Mouse (Mus musculus): ENCODE data around the gene Grid1.

The Grid1 gene

DNA sequence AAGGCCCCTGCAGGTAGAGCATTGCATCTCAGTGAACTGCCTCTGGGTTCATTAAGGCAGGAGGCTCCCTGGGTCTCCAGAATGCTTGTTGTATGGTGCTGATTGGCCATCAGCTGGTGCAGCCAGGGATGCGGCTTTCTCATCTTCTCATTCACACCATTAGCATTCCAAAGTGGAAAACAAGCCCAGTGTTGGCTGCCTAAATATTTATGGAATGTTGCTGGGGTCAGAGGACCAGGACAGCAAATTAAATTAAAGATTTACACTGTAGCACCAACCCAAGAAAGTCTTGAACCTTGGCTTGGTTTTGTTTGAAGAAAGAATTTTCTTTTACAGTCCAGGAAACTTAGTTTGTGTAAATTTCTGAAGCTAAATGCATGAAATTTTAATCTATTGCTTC is 97.2 kb downstream of the Grid1 start:
- no peak for DNase-seq (ENCODE audit: low spot score)

DNA sequence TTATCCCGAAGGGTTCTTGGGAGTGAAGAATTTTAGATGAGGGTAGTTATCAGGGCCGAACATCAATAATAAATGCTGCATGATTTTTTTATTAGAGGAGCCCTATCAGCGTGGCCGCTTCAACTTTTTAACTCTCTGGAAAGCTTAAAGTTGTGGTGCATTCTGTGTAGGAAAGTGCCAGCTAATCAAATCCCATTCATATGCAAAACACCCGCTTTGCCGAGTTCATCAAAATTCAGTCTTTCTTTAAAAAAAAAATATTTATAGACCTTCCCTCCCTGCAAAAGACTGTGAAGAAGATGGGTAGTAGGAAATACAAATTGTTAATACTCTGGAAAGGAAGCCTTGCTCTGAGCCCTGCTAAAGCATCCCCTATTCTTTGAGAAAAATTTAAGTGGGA is 99.3 kb downstream of the Grid1 start:
- no peak for DNase-seq (ENCODE audit: low spot score)

DNA sequence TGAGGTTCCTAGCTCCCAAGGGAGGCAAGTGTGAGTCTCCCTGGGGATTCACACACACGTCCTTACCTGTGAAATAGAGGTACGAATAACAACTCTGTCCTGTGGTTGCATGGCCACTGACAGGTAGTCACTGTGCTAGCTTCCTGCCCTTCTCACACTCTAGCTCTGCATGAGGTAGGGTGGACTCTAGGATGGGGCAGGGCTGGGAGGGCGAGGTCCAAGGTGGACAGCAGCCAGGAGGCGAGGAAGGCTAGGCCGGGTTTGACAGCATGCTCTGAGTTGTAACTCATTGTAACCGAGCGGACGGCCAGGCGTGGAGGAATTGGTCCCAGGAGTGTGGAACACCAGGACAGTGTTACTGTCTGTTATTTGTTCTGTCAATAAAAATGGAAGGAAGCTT is 101.4 kb downstream of the Grid1 start:
- DNase-seq (ENCODE audit: low spot score): no peak

DNA sequence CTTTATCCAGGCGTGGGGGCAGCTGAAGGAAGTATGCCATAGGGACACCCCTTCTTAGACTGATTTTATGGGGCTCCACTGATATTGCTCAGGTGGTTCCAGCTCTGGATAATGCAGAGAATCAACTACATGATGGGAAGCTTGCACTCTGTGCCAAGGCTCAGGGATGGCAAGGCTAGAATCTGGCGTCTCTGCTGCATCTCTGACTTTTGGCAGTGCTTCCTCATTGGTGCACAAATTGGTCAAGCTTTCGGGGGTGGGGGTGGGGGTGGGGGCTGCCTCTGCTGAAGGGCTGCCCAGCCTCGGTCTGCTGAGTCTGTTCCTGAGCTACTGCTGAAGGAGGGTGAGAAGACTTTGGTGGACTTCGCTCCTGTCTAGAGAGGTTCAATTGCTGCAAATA is 105.1 kb downstream of the Grid1 start:
- DNase-seq (ENCODE audit: low spot score): no peak

DNA sequence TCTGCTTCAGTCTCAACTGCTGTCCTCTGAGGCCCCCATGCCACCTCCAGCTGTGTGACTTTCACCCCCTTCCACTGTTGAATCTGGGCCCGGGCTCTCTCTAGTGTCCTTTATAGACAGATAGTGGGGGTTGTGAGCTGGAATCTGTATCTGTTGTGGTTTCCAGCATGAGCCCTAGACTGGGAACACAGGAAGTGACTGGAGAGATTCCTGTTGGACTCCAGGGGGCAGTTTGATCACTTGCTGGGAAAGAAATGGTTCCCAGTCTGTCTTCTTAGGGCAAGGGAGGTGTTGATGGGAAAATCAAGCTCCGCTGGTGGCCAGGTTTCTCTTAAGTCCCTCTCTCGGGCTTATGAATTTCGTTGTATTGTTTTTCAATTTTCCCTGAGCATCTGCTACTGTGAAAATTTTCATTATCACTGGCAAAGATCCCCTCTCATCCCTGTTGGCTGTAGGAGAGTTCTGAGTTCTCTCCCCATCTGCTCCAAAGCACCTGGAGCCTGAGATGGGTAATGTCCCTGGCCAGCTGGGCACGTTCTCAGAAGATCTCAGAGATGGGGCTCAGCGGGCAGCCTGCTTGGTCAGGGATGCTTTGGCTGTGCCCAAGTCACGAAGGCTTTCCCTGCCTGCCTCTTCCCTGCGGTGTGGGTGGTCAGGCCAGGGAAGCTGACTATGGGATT is 110.3 kb downstream of the Grid1 start:
- no peak for DNase-seq (ENCODE audit: low spot score)

DNA sequence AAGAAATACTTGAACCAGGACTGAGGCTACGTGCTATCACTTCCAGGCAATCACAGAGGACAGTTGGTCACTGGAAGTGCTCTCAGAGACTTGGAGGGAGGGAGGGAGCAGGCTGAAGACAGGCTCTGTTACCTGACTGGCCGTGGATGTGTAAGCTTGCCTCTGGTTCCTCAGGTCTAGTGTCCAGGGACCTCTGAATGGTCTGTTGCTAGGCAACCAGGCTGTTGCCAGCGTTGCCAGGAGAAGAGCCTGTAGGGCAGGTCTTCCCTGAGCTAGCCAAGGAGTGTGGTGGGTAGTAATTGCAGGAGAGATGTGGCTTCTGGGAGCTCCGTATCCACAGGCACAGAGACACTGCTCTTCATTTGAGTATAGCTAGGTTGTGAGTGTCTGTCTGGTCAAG is 113.3 kb downstream of the Grid1 start:
- DNase-seq (ENCODE audit: low spot score): no peak

DNA sequence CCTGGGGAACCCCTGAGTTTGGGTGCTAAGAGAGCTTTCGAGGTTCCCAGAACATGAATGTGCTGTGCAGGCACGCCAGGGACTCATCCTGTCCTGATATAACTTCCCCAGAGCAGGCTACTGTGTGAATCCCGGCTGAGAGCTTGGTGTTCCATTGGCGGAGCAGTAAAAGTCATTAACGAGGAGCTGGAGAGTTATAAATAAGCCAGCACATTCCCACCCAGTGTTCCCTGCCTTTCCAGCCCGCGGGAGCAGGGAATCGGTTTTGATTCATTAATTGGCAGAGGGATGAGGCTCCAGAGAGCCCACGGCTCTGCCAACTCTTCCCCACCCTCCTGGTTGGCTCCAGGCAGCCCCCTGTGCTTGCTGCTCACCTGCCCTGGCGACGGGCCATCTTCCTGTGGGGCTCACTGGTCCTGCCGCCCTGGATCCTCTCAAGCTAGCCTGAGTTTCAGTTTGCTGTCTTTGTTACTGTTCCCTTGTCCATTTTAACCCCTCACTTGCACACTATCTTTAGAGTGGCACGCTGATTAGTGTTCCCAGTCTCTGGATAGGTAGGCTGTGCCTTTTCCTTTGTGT is 116.4 kb downstream of the Grid1 start:
- no peak for DNase-seq (ENCODE audit: low spot score)

DNA sequence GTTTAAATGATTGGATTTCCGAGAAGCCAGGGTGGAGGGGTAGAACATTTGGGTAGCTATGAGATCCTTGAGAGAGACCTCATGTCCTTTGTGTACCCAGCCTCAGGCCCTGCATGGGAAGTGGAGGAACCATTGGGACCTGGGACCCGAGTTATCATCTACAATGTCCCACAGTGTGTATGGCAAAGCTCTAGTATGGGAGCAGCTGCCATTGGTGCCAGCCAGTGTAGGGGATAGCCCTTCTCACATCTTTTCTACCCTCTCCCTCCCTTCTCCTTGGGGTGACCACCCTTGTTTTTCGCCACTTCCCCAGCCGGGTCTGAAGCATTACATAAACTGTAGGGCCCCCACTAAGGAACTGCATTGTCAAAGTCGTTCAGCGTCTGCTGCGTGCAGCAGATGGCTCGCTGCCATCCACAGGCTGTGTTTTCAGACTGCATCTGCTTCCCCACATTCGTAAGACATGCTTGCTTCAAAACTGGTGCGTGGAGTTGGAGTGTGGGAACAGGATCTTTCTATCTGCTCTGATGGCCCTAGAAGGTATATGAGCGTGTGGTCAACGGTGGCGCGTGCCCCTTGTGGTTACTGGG is 124.6 kb downstream of the Grid1 start:
- DNase-seq (ENCODE audit: low spot score): no peak

DNA sequence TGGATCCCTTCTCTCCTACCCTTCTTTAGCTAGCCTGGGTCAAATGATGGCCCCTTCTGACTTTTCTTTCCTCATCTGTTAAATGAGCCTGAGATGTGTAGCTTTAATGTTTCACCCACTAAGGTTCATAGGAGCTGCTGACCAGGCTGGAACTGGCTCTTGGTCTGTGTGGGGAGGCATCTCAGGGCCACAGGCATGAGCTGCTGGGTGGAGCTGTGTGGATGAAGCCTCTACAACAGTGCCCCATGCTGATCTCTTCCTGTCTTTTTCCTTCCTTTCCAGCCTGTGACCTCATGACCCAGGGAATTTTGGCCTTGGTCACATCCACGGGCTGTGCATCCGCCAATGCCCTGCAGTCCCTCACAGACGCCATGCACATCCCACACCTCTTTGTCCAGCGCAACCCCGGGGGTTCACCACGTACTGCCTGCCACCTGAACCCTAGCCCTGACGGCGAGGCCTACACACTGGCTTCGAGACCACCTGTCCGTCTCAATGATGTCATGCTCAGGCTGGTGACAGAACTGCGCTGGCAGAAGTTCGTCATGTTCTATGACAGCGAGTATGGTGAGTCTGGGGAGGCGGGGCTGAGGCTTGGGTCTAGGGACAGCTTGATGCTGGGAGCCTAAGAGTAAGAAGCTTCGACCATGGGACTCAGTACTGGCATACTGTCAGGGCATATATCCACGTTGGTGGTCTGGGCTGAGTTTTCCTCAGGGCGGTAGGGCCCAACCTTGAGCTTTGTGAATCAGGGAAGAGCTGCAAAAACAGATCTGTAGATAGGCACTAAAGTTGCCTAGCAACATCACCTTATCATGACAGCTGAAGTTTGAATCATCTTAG is 125.8 kb downstream of the Grid1 start:
- no peak for DNase-seq (ENCODE audit: low spot score)

DNA sequence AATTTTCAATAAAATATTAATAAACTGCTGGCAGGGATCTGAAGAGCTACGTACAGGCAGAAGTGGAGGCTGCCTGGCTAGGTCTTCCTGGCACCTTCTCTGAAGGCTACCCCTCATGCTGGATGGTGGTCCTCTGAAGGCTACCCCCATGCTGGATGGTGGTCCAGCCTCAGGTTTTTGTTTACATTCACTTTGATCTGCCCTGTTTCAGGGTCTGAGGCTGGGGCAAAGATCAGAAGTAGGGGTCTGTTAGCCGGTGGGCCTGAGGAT is 126.3 kb downstream of the Grid1 start:
- no peak for DNase-seq (ENCODE audit: low spot score)

DNA sequence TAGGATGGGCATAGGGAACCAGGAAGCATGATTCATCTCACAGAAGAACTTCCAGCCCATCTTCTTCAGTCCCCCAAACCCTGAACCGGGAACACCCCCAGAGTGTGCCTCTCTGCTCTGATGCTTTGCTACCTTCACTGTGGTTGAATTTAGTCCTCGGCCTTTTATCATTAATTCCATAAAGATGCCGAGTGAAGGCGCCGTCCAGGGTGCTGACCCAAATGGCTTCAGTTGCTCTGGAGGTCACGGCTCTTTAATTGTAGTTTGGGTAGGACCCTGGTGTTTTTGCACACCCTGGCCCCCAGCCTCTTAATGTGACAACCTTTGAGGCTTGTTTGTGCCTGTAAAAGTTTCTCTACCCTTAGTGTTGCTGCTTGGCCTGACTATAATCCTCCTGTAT is 128.3 kb downstream of the Grid1 start:
- DNase-seq (ENCODE audit: low spot score): no peak

DNA sequence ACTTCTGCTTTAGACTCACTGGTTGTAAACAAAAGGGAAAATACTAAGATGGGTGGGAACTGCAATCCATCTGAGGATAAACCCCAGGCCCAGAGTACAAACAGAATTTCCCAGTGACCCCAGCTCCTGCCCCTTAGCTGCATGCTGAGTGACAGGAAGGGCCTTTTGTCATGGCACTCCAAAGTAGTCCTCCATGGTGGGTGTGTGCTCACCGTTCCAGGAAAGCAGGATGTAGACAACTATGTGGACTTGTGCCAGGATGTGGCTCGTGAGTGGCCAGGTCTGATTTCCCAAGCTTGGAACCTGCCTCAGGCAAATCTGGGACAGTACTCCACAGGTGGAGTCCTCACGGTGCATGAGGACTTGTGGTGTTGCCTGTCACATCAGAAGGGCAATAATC is 132.4 kb downstream of the Grid1 start:
- no peak for DNase-seq (ENCODE audit: low spot score)

DNA sequence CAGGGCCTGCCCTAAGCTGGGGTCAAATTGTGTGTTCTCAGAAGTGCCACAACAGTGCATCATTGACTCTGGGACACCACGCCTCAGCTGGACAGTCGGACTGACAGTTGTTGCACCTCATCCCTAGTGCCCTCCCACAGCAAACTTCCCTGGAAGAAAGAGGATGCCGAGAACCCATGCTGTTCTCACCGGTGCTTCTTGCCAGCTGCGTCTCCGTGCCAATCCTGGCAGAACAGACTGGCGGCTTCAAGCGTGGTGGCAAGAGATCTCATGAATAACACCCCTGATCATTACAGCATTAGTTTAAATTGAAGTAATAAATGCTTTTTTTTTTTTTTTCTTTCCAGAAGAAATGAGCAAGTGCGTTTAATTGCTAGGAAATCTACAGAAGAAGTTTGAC is 133.7 kb downstream of the Grid1 start:
- DNase-seq (ENCODE audit: low spot score): no peak

DNA sequence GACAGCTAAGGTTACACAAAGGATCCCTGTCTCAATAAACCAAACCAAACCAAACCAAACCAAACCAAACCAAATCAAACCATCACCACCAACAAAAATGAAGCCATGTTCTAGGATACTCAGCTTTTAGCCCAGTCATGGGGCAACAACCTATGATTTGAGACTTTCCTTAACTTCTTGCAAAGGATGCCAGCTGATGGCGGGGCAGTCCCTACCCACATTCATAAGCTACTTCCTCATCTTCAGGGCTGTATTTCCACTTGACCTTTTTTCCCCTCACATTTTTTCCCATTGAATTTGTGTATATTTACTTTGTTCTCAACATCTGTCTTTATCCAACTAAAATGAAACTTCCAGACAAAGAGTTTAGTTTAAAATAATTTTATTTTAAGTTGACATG is 135.8 kb downstream of the Grid1 start:
- no peak for DNase-seq (ENCODE audit: low spot score)

DNA sequence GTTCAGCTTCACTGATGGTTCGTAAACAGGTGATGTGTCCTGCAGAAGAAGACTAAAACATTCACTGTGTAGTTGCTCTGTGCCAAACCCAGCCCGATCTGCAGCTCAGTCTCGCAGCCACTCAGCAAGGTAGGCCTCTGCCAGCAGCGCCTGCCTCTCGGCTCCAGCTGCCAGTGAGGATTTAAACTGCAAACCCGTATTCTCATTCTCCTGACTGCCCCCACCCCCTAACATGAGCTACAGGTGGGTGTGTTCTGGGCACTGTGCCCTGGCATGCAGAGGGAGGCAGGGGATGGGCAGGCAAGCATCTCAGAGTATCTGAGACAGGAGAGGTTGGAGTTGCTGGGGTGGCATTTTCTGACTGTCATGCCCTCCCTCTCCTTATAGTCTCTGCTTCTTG is 140.3 kb downstream of the Grid1 start:
- no peak for DNase-seq (ENCODE audit: low spot score)

DNA sequence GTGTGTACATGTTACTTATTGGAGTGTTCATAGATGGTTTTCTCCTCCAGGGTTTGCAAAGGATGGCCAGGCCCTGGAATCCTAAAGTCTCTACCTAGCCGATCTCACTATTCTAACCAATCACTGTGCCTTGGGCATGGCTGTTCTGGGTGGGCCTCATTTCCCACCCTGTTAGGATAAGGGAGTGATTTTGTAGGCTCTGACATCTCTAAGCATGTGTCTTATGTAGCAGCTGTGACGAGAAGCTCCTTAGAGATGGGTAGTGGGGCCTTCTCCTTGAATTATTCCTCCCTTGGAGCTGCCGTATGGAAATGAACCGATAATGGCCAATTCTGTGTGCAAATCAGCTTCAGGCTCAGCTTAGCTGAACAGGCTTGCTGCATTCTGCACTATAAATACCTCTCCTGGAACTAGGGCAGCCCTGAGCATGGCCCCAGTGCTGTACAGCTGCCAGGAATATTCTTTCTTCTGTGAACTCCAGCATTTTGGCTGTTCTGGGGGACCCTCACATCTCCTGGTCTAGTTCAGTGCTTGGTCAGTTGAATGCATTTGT is 143.8 kb downstream of the Grid1 start:
- no peak for DNase-seq (ENCODE audit: low spot score)

DNA sequence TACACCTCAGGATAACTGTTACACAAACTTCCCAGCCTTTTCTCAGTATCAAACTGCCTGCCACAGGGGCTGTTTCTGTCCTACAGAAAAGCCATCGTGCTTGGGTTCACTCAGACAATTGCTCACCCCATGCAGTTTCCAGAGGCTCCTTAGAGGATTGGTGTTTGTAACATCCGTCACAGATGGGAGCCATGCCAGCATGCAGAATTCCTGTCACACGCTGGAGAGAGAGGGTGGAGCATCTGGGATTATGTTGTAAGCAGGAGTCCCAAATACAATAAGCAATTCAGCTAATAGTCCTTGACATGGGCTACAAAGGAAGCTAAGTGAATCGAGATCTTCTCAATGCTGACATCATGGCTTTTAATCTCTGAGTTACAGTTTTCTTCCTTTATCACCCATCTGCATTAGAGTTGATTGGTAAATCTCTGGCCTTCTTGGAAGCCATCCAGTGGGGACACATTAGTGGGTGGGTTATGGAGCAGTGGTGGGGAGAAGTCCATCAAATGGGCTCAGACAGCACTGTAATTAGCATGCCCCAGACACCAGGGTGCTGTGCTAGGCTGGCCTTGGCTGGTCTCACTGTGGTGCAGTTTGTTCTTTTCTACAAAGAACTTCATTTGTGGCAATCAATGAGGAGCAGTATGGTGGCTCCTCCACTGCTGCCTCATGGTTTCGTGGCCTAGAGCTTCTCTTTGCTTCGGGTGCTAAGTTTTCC is 149.4 kb downstream of the Grid1 start:
- peak; percentile 3 for DNase-seq (ENCODE audit: low spot score)

DNA sequence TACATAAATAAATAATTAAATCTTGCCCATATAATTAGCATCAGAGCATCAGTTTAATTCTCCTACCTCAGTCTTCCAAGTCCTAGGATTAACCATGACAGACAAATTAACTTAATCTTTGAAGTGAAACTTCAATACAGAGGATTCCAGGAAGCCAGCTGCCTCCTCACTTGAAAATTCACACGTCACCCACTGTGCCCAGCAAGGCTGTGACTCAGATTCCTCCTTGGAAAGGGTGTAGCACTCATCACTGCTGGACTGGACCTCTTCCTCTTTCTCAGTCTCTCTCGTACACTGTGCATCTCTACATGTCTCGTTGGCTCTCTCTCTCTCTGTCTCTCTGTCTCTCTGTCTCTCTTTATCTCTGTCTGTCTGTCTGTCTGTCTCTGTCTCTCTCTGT is 153.0 kb downstream of the Grid1 start:
- no peak for DNase-seq (ENCODE audit: low spot score)

DNA sequence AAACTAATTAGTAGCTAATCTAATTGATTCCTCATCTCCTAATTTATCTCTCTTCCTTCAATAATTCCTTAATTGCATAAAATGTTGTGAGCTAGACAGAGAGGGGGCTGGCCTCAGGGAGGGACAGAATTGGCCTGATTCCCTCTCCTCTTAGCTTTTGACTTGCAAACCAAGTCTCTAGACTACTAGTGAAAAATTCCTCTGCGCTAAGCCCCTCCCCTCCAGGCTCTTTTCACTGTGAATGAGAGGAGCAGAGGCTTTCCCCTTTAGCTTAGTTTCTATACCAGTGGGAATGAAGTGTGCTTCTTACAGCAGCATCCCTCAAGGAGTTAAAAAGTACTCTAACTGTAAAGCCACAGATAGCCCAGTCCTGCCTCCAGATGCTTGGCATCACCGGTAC is 160.8 kb downstream of the Grid1 start:
- DNase-seq (ENCODE audit: low spot score): no peak

DNA sequence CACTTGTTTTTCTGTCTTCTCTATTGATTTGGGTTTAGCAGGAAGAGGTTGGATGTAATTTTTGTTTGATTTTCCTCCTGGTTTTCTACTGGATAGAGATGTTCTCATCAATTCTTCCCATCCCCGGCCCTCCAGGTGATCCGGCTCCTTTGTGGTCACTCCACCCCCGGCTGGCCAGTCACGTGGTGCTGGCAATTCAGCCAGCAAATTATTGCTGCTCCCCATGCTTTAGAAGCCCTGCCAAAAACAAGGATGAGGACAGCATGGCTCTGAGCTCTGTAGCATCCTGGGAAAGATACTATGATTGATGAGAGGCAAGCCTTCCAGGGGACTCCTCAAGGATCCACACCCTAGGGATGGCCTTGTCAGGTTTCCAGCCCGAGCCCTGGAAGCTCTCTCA is 169.2 kb downstream of the Grid1 start:
- no peak for DNase-seq (ENCODE audit: low spot score)

DNA sequence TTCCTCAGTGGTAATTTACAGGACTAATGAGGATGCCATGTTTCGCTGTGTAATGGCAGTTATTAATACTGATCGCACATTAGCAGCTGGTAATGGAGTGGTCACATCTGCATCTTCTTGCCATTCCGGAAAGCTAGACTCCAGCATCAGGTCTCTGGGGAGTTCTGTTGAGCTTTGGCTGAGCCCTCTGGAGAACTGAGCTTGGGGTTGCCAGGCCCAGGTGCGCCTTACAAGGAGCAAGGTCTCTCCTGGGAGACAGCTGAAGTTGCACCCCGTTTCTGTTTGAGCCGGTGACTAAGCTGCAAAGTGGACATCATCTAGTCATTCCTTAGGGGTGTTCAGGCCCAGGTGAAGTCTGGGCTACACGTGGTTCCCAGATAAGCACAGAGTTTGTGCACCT is 186.8 kb downstream of the Grid1 start:
- no peak for DNase-seq (ENCODE audit: low spot score)

DNA sequence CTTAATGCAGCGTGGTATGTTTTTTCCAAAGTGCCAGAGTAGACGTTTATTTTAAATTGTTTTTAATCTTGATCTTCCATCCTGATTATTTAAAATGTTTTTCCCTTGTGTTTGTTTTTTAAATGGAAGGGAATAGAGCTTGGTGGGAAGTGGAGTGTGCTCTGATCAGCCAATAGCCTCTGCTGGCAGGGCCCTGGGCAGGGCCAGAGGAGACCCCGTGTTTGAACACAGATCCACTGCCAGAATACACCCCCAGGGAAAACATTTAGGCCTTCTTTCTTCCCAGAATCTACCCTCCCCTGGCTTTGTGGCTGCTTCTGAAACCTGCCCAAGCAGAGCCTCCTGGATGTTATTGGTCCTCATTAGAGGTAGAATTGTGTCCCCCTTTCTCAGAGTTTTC is 188.8 kb downstream of the Grid1 start:
- no peak for DNase-seq (ENCODE audit: low spot score)

Measured in adipocyte (in vitro differentiated cells).